Mouse (Mus musculus): Measurements from ENCODE around the gene Il3ra. TPM values are rescaled to one million over a fixed set of nuclear protein-coding genes. Genes with fewer than 3 reads are reported as not detected.

The Il3ra gene
- polyA plus RNA-seq (2012; rRNA removed) = 26.8 and 29.7 TPM in 2 replicates

DNA sequence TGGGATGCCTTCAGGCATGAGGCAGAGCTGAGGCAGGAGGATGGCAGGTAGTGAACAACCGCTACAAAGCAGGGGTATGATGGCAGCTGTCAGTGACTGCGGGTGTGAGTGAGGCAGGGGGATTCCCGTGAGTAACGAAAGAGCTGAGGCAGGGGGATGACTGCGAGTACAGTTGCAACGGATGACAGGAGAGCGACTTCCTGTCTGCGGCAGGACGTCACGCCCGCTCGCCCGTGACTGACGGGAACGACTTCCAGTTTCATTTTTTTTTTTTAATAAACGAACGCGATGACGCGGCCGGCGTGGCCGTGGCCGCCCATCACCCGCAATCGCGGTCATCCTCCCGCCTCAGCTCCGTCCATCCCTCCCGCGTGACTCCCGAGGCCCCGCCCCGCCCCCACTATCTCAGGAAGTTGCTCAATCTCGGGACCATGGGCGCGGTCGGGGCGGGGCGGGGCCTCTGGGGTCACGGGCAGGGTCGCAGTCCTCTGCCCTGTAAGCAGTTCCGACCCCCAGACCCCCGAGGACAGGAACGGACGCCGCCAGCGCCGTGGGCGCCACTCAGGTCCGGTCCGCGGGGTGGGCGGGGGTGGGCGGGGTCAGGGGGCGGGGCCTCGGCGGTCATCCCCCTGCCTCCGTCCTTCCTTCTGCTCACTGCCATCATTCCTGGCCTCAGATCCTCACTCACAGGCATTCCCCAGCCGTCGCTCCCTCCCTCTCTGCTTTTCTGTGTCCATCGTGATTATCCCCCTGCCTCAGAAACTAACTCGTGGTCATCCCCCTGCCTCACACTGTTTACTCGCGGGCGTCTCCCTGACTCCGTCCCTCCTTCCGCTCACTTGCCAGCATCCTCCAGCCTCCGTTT, at the start of gene Il3ra:
Gene Il3ra (plus strand): TSS at position 328 of the 865 bp plus-strand sequence.
- DNase-seq (ENCODE audit: low read depth) = no peak

- DNase-seq (ENCODE audit: low read depth) = no peak
Observed at GRCm38 (mm10) chr14:14308938-14309337, 37.1 kb upstream of the Il3ra start.

- DNase-seq (ENCODE audit: low read depth) = no peak
Observed at GRCm38 (mm10) chr14:14309416-14309815, 36.7 kb upstream of the Il3ra start.

DNA sequence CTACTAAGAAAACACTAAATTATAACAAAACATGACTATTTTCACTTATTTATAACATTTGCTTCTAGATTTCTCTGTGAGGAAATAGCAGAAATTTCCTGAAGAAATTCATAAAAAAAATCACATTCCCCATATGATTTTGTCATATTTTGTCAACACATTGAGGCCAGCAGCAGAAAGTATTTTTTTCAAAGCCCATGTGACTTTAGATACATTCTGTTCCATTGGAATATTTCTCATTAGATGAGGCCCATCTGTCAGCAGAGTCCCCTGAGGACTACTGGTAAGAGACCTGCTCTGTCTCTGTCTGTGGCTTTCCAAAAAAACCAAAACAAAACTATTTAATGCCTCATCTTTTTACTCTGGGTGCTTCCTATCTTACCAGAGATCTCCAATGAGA, 23.5 kb upstream of the Il3ra start, which contains the start of gene Olfr31:
Gene Olfr31 (plus strand): TSS at position 301 of the 400 bp plus-strand sequence.
- no peak for DNase-seq (ENCODE audit: low read depth)

- DNase-seq (ENCODE audit: low read depth) = peak; percentile 10
Observed at GRCm38 (mm10) chr14:14345113-14345871, 783 bp upstream of the Il3ra start.

DNA sequence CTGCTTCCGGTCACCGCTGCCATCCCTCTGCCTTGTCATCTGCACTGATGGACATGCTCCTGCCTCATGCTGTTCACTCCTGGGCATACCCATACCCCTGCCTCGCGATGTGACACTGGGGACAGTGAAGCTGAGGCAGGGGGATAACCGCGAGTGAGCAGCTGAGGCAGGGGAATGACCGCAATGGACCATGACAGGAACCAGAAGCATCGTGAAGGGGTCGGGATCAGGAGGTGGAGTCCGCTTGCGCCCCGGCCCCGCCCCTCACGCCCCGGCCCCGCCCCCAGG, 682 bp downstream of the Il3ra start:
- no peak for DNase-seq (ENCODE audit: low read depth)

DNA sequence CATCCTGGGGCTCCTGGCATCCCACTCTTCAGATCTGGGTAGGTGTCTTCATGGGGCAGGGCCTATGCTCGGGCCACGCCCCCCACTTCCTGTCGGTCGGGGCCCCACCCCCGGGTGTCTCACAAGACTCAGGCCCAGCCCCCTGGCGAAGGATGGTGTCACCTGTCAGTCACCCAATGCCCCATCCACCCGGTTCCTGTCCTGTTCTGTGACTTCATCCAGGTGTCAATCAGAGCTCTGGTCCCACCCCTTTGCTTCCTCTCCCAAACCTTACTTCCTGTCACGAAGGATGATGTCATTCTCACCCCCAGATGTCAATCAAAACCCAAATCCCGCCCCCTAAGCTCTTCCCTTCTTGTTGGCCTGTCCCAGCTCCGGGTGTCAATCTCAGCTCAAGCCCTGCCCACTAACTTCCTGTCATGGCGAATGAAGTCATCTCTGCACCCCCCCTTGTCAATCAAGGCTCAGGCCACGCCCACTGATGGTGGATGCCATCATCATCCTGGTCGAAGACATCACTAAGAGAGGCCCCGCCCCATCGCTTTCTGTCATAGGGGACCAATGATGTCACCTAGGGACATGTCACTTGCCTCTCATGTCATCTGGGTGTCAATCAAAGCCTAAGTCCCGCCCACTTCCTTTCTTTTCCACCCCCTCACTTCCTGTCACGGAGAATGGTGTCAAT, 1.2 kb downstream of the Il3ra start:
- no peak for DNase-seq (ENCODE audit: low read depth)

GRCm38 (mm10) chr14:14347836-14348621, 2.0 kb downstream of the Il3ra start:
- no peak for DNase-seq (ENCODE audit: low read depth)

DNA sequence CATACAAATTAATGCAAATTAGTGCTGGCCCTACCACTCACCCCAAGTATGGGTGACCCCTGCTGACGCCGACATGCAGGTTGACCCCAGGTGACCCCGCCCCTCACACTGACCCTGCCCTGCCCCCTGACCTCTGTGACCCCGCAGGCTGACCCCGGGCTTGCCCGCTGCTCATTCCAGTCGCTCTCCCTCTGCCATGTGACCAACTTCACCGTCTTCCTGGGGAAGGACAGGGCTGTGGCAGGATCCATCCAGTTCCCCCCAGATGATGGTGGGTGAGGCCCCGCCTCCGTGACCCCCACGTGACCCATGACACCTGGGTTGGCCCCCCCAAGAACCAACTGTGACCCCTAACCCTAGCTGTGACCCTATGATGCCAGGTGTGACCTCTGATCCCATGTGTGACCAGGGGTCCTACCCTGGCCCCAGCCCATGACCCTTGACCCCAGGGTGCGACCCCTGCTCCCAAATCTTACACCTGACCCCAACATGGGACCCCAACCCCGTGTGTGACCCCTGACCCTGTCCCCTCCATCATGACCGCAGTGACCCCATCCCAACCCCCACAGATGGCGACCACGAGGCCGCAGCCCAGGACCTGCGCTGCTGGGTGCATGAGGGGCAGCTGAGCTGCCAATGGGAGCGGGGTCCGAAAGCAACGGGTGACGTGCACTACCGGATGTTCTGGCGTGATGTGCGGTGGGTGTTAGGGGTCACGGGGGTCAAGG, 2.8 kb downstream of the Il3ra start:
- no peak for DNase-seq (ENCODE audit: low read depth)

- DNase-seq (ENCODE audit: low read depth) = no peak
Observed at GRCm38 (mm10) chr14:14349485-14350262, 3.6 kb downstream of the Il3ra start.

DNA sequence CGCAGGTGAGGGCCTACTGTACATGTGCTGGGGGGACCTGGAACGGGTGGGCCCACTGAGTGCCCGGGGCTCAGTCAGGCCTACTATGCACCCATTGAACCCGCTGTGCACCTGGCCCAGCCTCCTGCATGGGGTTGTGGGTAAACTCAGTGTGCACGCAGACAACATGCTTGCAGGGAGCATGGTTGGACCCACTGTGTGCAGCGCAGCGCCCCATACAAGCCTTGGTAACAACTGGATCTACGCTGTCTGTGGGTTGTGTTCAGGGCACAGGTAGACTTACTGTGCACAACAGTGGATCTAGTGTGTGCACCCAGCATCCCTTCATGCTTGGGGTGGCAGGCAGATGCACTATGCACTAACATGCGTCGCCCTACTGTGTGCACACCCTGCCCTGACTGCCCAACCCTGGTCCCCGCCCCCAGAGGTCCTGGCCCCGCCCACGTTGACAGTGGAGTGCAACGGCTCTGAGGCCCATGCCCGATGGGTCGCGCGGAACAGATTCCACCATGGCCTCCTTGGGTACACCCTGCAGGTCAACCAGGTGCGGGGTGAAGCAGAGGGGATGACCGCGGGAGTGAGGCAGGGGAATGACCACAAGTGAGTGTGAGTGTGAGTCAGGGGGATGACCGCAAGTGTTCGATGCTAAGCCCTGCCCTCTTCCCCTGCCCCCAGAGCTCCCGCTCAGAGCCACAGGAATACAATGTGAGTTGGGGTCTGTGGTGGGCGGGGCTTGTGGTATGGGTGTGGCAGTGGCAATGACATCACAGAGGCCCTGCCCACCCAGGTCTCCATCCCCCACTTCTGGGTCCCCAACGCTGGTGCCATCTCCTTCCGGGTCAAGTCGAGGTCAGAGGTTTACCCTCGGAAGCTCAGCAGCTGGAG, 4.4 kb downstream of the Il3ra start:
- no peak for DNase-seq (ENCODE audit: low read depth)

DNA sequence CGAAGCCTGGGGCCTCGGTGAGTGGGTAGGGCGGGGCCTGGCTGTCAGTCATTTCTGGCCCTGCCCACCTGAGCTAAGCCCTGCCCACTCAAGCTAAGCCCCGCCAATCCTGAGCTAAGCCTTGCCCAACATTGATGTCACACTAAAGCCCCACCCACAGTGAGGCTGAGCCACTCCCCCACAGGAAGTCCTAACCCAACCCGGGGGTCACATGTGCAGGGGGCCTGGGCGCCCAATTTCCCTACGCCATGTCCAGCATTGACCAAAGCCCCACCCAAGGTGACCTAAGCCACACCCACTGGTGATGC, 5.0 kb downstream of the Il3ra start:
- DNase-seq (ENCODE audit: low read depth) = no peak

GRCm38 (mm10) chr14:14351721-14352590, 5.9 kb downstream of the Il3ra start:
- no peak for DNase-seq (ENCODE audit: low read depth)

GRCm38 (mm10) chr14:14352606-14353005, 6.5 kb downstream of the Il3ra start:
- DNase-seq (ENCODE audit: low read depth) = no peak

DNA sequence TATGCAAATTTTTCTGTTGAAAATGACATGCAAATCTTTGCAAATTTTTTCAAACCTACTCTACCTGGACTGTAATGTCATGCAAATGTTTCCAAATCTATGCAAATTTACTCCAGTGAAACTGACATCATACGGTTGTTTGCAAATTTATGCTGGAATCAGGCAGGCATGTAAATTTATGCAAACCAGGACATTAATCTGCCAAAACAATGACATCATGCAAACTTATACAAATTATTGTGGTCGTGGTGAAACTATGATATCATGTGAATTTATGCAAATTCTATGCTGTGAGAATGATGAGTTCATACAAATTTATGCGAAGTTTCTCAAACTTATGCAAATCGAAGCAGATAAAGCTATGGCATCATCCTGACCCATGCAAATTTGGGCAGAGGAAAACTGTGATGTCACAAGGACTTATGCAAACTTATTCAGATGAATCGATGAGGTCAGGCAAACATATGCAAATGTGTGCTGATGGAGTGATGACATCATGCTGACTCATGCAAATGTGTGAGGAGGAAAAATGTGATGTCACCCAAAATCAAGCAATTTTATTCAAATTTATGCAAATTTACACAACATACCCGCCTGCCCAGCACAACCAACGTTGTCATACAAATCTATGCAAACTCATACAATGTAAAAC, 7.1 kb downstream of the Il3ra start:
- no peak for DNase-seq (ENCODE audit: low read depth)

- DNase-seq (ENCODE audit: low read depth) = no peak
Observed at GRCm38 (mm10) chr14:14353740-14354510, 7.8 kb downstream of the Il3ra start.

All from gonadal fat pad, adult 2 months (tissue).